Mouse (Mus musculus) hindbrain, embryonic 16.5 days (tissue): ENCODE results near the gene Olfr1508. TPM values are rescaled to one million over a fixed set of nuclear protein-coding genes. Genes with fewer than 3 reads are reported as not detected.

Experiments
- polyA plus RNA-seq: library from polyadenylated mRNA; unstranded; fragments of >200 nt; fragmentation: Nextera tagmentation; extraction: Ambion mirVana; gene quantifications from 2 replicates; pipeline ENCODE4 v1.2.1, GENCODE M21; 2015

Gene Olfr1508
- polyA plus RNA-seq, 1 experiment from 2014 or later: not detected

Other genes starting within 250 kb of the Olfr1508 start
- gene Chd8, start 209.7 kb downstream of the Olfr1508 start, polyA plus RNA-seq: 31.0 and 32.9 TPM in 2 replicates
- 46.9 and 54.1 TPM in 2 replicates for gene Tox4, start 188.3 kb downstream of the Olfr1508 start, polyA plus RNA-seq
- gene Rab2b, start 187.9 kb downstream of the Olfr1508 start, polyA plus RNA-seq: 55.5 and 59.0 TPM in 2 replicates
- gene Mettl3, start 162.4 kb downstream of the Olfr1508 start, polyA plus RNA-seq: 41.6 and 45.4 TPM in 2 replicates
- 40.6 and 49.0 TPM in 2 replicates for gene Sall2, start 138.7 kb downstream of the Olfr1508 start, polyA plus RNA-seq
- gene Olfr1513, start 111.1 kb downstream of the Olfr1508 start, polyA plus RNA-seq: not detected in 2 replicates
- 0.21 TPM in 1 of 2 replicates, not detected in the other for gene Olfr1512, start 88.3 kb downstream of the Olfr1508 start, polyA plus RNA-seq
- 0.14 TPM in 1 of 2 replicates, not detected in the other for gene Olfr1511, start 70.1 kb downstream of the Olfr1508 start, polyA plus RNA-seq
- gene Olfr1510, start 53.1 kb downstream of the Olfr1508 start, polyA plus RNA-seq: not detected in 2 replicates
- gene Olfr1509, start 24.5 kb downstream of the Olfr1508 start, polyA plus RNA-seq: not detected in 2 replicates
- gene Olfr1507, start 28.3 kb upstream of the Olfr1508 start, polyA plus RNA-seq: not detected in 2 replicates